Mouse (Mus musculus) forebrain, embryonic 12.5 days (tissue): ENCODE measurements at regions not wholly inside any gene's neighbourhood (a gene's known extent, or its start where the extent isn't known, plus 50 kb on each side); places are given as distances from the start of the nearest gene placed in this dataset.
A peak's percentile ranks its signal among the peaks of the same experiment; 100 is the strongest.

Experiments used
- ATAC-seq: fragments of 200-750 bp; cut with Nextera tagmentation; 2 replicates; pipeline ENCODE4 v1.8.0; 2017; ENCODE audit warnings: moderate TSS enrichment; ENCODE audit not compliant: low FRiP score
- H3K27ac ChIP-seq: fragments of 300-500 bp; sonication (generic); 2 replicates; pipeline ENCODE4 v1.5.1; 2016; ENCODE audit warnings: mild to moderate bottlenecking
- H3K27me3 ChIP-seq: fragments of 300-500 bp; sonication (generic); 2 replicates; pipeline ENCODE4 v1.6.1; 2016; ENCODE audit warnings: mild to moderate bottlenecking
- H3K36me3 ChIP-seq: fragments of 300-500 bp; sonication (generic); replicated peaks from 2 replicates; pipeline ENCODE4 v1.6.1; 2016; ENCODE audit warnings: mild to moderate bottlenecking
- H3K4me1 ChIP-seq: fragments of 300-500 bp; sonication (generic); 2 replicates; pipeline ENCODE4 v1.6.1; 2016
- H3K4me2 ChIP-seq: fragments of 300-500 bp; sonication (generic); 2 replicates; pipeline ENCODE4 v1.6.1; 2016; ENCODE audit warnings: mild to moderate bottlenecking, moderate library complexity
- H3K4me3 ChIP-seq: fragments of 300-500 bp; sonication (generic); replicated peaks from 2 replicates; pipeline ENCODE4 v1.5.1; 2016; ENCODE audit warnings: mild to moderate bottlenecking
- H3K9ac ChIP-seq: fragments of 300-500 bp; sonication (generic); 2 replicates; pipeline ENCODE4 v1.6.1; 2016; ENCODE audit warnings: mild to moderate bottlenecking
- H3K9me3 ChIP-seq: fragments of 300-500 bp; sonication (generic); 2 replicates; pipeline ENCODE4 v1.6.1; 2016
- WGBS: fragments of 180-500 bp; shearing (Covaris S2); methylation state at CpG from one replicate; pipeline ENCODE4 v1.1.7; 2016; 5-methylcytosine and 5-hydroxymethylcytosine counted together

- no peak overlapping the region for H3K9ac ChIP-seq
- H3K27ac ChIP-seq = no peak overlapping the region
- no peaks in the 10 kb centered on the region for H3K27me3 ChIP-seq
- H3K36me3 ChIP-seq = no peaks in the 10 kb centered on the region
- H3K4me2 ChIP-seq = no peak overlapping the region
- WGBS = 76% methylated on average over 7 of the region's 7 CpGs
- no peak overlapping the region for H3K4me3 ChIP-seq
- no peak for ATAC-seq
- no peaks in the 10 kb centered on the region for H3K9me3 ChIP-seq
- peaks cover 24% of the 10 kb centered on the region for H3K4me1 ChIP-seq
Observed at GRCm38 (mm10) chr16:30875235-30875829, 205.9 kb downstream of the Xxylt1 start.

GRCm38 (mm10) chr16:30878821-30879220, 202.4 kb downstream of the Xxylt1 start:
- no peak overlapping the region for H3K4me2 ChIP-seq
- ATAC-seq = no peak
- H3K4me1 ChIP-seq = peaks cover 13% of the 10 kb centered on the region
- no peak overlapping the region for H3K9ac ChIP-seq
- 75% methylated on average over 1 of the region's 1 CpGs for WGBS
- no peaks in the 10 kb centered on the region for H3K27me3 ChIP-seq
- H3K27ac ChIP-seq = no peak overlapping the region
- H3K9me3 ChIP-seq = no peaks in the 10 kb centered on the region
- no peaks in the 10 kb centered on the region for H3K36me3 ChIP-seq
- H3K4me3 ChIP-seq = no peak overlapping the region

GRCm38 (mm10) chr16:30879878-30880277, 201.4 kb downstream of the Xxylt1 start:
- H3K27me3 ChIP-seq = no peaks in the 10 kb centered on the region
- WGBS = 100% methylated on average over 1 of the region's 1 CpGs
- H3K36me3 ChIP-seq = no peaks in the 10 kb centered on the region
- no peak overlapping the region for H3K4me2 ChIP-seq
- no peak for ATAC-seq
- no peak overlapping the region for H3K9ac ChIP-seq
- no peak overlapping the region for H3K27ac ChIP-seq
- H3K9me3 ChIP-seq = no peaks in the 10 kb centered on the region
- H3K4me3 ChIP-seq = no peak overlapping the region
- H3K4me1 ChIP-seq = peaks cover 12% of the 10 kb centered on the region

GRCm38 (mm10) chr16:30880682-30881081, 200.6 kb downstream of the Xxylt1 start:
- Histone ChIP-seq H3K27ac (no peak overlapping the region), H3K4me3 (no peak overlapping the region), H3K36me3 (no peaks in the 10 kb centered on the region), H3K4me1 (peaks cover 12% of the 10 kb centered on the region), H3K4me2 (no peak overlapping the region), H3K9me3 (no peaks in the 10 kb centered on the region), H3K9ac (no peak overlapping the region), H3K27me3 (no peaks in the 10 kb centered on the region)
- 95% methylated on average over 3 of the region's 3 CpGs for WGBS
- ATAC-seq = no peak

GRCm38 (mm10) chr16:30881186-30881585, 200.0 kb downstream of the Xxylt1 start:
- no peaks in the 10 kb centered on the region for H3K27me3 ChIP-seq
- peaks cover 12% of the 10 kb centered on the region for H3K4me1 ChIP-seq
- no peak overlapping the region for H3K9ac ChIP-seq
- H3K9me3 ChIP-seq = no peaks in the 10 kb centered on the region
- H3K27ac ChIP-seq = no peak overlapping the region
- H3K4me2 ChIP-seq = no peak overlapping the region
- H3K4me3 ChIP-seq = no peak overlapping the region
- ATAC-seq = no peak
- WGBS = 75% methylated on average over 5 of the region's 5 CpGs
- H3K36me3 ChIP-seq = no peaks in the 10 kb centered on the region

- Histone ChIP-seq H3K9me3 (no peaks in the 10 kb centered on the region), H3K36me3 (no peaks in the 10 kb centered on the region), H3K9ac (no peak overlapping the region), H3K27ac (0 out of 2 replicates have a peak overlapping the region, but pooled peaks have one; percentile 5), H3K4me2 (no peak overlapping the region), H3K4me1 (peaks cover 17% of the 10 kb centered on the region), H3K27me3 (no peaks in the 10 kb centered on the region), H3K4me3 (no peak overlapping the region)
- 65% methylated on average over 13 of the region's 13 CpGs for WGBS
- ATAC-seq = no peak
Observed at GRCm38 (mm10) chr16:30883490-30884188, 197.6 kb downstream of the Xxylt1 start.

- no peak overlapping the region for H3K27ac ChIP-seq
- 62% methylated on average over 6 of the region's 6 CpGs for WGBS
Observed at GRCm38 (mm10) chr16:30884189-30884551, 197.1 kb downstream of the Xxylt1 start.

GRCm38 (mm10) chr16:30886982-30887381, 194.2 kb downstream of the Xxylt1 start:
- no peaks in the 10 kb centered on the region for H3K27me3 ChIP-seq
- no peak overlapping the region for H3K27ac ChIP-seq
- no peaks in the 10 kb centered on the region for H3K9me3 ChIP-seq
- no peak overlapping the region for H3K4me3 ChIP-seq
- WGBS = 52% methylated on average over 1 of the region's 1 CpGs
- no peaks in the 10 kb centered on the region for H3K36me3 ChIP-seq
- peaks cover 17% of the 10 kb centered on the region for H3K4me1 ChIP-seq
- peak; percentile 73 for ATAC-seq
- no peak overlapping the region for H3K4me2 ChIP-seq
- H3K9ac ChIP-seq = no peak overlapping the region

More at GRCm38 (mm10) chr16:30884189-30884551, 197.1 kb downstream of the Xxylt1 start:
- no peak overlapping the region for H3K4me2 ChIP-seq
- H3K4me3 ChIP-seq = no peak overlapping the region
- no peaks in the 10 kb centered on the region for H3K27me3 ChIP-seq
- peaks cover 17% of the 10 kb centered on the region for H3K4me1 ChIP-seq
- H3K9me3 ChIP-seq = no peaks in the 10 kb centered on the region
- H3K9ac ChIP-seq = no peak overlapping the region
- no peak for ATAC-seq
- no peaks in the 10 kb centered on the region for H3K36me3 ChIP-seq

- H3K4me3 ChIP-seq = no peak overlapping the region
- WGBS = 90% methylated on average over 1 of the region's 1 CpGs
- H3K4me2 ChIP-seq = no peak overlapping the region
- H3K36me3 ChIP-seq = no peaks in the 10 kb centered on the region
- H3K9me3 ChIP-seq = no peaks in the 10 kb centered on the region
- no peak overlapping the region for H3K9ac ChIP-seq
- peaks cover 17% of the 10 kb centered on the region for H3K4me1 ChIP-seq
- H3K27ac ChIP-seq = no peak overlapping the region
- H3K27me3 ChIP-seq = no peaks in the 10 kb centered on the region
- no peak for ATAC-seq
Observed at GRCm38 (mm10) chr16:30887536-30887935, 193.7 kb downstream of the Xxylt1 start.

GRCm38 (mm10) chr16:30888556-30889323, 192.5 kb downstream of the Xxylt1 start:
- Histone ChIP-seq H3K9ac (no peak overlapping the region), H3K36me3 (no peaks in the 10 kb centered on the region), H3K4me1 (peaks cover 11% of the 10 kb centered on the region), H3K27ac (no peak overlapping the region), H3K27me3 (no peaks in the 10 kb centered on the region), H3K4me2 (no peak overlapping the region), H3K4me3 (no peak overlapping the region), H3K9me3 (peaks cover 3% of the 10 kb centered on the region; the same call in 1 of the 2 replicates)
- ATAC-seq = no peak
- WGBS = 86% methylated on average over 3 of the region's 3 CpGs

GRCm38 (mm10) chr16:30892606-30893005, 188.6 kb downstream of the Xxylt1 start:
- H3K27me3 ChIP-seq = no peaks in the 10 kb centered on the region
- ATAC-seq = no peak
- no peaks in the 10 kb centered on the region for H3K36me3 ChIP-seq
- no peak overlapping the region for H3K9ac ChIP-seq
- no peaks in the 10 kb centered on the region for H3K4me1 ChIP-seq
- 98% methylated on average over 6 of the region's 6 CpGs for WGBS
- peaks cover 3% of the 10 kb centered on the region; the same call in 1 of the 2 replicates for H3K9me3 ChIP-seq
- no peak overlapping the region for H3K4me3 ChIP-seq
- H3K27ac ChIP-seq = no peak overlapping the region
- H3K4me2 ChIP-seq = no peak overlapping the region

- no peak for ATAC-seq
- Histone ChIP-seq H3K9me3 (peaks cover 3% of the 10 kb centered on the region; the same call in 1 of the 2 replicates), H3K4me3 (no peak overlapping the region), H3K27me3 (no peaks in the 10 kb centered on the region), H3K36me3 (no peaks in the 10 kb centered on the region), H3K9ac (no peak overlapping the region), H3K4me1 (no peaks in the 10 kb centered on the region), H3K27ac (no peak overlapping the region), H3K4me2 (no peak overlapping the region)
Observed at GRCm38 (mm10) chr16:30894086-30894485, 187.1 kb downstream of the Xxylt1 start.
